Mouse (Mus musculus) gastrocnemius, adult 18-20 months (tissue): Measurements from ENCODE around the gene Tln2. TPM values are rescaled to one million over a fixed set of nuclear protein-coding genes. Genes with fewer than 3 reads are reported as not detected.

ENCODE experiments used
- DNase-seq: peaks from one replicate; pipeline ENCODE4 v3.0.0; 2021; ENCODE audit warnings: low spot score
- total RNA-seq, 2 experiments: library from RNA; stranded (reverse); gene quantifications; 2 replicates each; pipeline ENCODE4 v1.2.3; 2021

Tln2 gene
- total RNA-seq, 2 experiments from 2014 or later, result 62.3 to 75.9 TPM

DNA sequence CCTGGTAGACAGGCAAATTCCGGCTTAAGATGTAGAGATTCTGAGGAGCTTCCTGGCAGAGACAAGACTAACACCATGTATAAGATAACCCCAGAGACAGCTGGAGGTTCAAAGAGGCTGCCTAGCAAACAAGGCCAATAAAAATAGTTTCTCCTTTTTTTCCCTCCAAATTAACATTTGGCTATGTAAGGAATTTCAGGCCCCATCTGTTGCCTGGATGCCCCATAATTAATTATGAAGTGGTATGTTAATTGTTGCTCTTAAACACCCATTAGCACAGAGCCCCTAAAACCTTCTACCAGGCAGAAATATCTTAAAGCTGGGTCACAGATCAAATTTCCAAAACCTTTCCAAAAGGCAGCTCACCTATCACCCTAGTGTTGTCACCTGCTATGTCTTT is 77.7 kb downstream of the Tln2 start:
- no peak for DNase-seq

DNA sequence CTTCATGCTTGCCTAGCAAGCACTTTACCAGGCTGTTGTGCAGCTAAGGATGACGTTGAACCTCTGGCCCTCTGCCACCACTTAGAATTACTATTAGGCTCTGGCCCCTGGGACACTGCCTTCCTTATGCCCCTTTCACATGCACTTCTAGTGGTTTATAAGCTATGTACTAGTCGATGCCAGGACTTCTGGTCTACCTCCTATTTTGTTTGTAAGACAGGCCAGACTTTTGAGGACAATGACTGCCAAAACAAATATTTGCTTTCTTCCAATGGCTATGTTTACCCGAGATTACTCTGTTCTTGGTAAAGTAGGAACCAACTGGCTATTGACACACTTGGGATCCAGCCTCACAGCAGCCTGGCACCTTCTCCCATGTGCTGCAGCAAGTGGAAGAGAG is 82.1 kb downstream of the Tln2 start:
- DNase-seq, result no peak

DNA sequence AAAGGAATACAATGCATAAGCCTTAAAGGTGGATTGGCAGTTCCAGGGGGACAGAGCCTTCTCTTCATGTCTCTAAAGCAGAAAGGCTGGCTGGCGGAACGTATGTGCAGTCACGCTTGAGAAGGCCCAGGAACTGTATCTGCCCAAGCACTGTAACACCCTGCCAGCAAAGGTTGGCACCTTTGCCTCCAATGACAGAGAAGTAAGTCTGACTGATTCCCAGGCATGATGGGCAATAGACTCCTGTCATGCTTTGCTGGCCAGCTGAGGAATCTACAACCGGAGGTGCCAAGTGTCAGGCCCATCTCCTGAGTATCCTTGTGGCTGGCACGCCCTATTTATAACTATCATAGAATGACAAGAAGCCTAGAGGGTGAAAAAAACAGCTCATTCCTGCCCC is 83.3 kb downstream of the Tln2 start:
- peak; percentile 56 for DNase-seq

DNA sequence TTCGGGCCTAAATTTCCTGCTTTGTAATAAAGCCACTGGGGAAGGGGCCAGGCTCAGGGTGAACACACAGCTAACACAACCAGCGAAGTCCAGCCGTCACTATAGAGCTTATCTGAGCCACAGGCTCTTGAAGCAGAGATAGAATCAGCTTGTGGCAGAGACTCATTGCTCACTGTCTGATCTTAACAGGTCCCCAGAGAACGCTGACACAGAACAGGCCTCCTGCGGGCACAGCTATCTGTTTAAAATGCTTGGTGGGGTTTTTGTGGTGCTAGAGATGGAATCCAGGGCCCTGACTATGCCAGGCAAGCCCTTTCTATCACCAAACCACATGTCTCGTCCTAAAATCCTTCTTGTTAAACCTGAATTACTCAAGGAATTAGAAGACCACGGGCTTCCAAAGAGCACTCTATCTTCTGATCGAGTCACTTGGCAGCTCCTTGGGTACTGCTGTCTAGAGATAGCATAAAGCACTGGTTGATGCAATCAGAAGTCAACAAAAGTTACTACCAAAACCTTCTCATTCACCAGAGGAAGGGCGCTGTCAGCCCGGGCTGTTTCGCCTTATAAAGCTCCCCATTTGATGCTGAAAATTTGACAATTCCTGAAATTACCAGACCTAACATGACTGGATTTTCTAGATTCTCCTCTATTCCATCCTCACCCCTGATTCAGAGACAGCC is 95.9 kb downstream of the Tln2 start:
- no peak for DNase-seq

DNA sequence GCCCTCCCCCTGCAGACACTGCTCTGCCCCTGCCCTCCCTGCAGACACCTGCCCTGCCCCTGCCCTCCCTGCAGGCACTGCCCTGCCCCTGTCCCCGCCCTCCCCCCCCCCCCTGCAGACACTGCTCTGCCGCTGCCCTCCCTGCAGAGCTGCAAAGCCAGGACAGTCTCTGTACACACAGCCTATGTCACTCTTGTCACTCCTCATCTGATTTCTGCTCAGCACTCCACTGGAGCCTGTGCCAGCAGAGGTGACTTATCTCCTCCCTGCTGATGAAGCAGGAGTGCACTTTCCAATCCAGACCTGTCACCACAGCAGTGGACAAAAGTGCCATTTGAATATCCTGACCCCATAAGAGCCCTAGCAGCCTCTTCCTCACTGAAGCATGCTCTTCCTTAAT is 118.0 kb downstream of the Tln2 start:
- no peak for DNase-seq

DNA sequence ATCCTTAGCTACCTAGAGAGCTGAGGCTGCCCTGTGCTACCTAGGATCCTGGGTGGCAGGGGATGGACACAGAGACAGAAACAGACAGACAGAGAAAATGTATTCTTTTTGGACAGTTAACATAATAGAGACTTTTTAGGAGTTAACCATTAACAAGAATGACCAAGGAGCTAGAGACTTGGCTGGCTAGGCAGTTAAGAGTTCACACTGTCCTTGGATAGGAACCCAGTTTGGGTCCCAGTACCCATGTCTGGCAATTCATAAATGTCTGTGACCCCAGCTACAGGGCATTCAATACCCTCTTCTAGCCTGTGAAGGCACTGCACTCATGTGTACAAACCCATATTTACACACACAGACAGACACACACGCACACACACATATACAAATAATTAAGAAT is 122.0 kb downstream of the Tln2 start:
- DNase-seq, result no peak

DNA sequence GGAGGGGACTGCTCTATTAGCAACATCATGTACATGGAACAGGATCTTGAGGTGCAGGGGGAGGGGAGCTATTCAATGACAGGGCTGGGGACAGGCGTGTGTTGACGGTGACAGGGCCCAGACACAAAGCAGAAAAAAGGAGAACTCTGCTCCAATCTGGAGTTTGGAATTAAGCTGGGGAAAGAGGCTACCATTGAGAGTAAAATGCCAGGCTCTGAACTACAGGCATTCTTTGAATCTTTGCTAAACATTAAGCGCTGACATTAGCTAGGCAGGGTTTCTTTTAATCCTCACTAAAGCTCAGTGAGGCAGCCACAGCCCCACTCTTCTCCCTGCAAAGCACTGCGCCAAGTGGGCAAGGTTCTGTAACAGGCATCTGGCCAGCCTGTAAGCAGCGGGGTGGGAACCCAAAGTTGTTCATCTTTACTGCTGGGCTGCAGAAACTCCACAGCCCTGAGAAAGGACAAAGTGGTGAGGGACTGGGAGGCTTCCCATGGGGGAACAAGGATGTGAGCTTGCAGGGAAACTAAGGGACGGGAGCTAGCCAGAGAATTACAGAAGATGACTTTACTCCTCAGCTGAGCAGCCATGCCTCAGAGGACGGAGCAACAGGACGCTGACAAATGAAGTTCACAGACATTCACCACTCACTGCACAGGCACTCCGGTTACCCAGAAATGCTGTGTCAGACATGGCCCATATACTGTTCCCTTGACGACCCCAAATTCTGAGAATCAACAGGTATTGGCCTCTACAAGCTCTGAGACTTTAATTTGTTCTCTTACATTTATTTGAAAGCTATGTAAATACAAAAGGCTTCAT is 124.0 kb downstream of the Tln2 start:
- DNase-seq, result peak; percentile 35

DNA sequence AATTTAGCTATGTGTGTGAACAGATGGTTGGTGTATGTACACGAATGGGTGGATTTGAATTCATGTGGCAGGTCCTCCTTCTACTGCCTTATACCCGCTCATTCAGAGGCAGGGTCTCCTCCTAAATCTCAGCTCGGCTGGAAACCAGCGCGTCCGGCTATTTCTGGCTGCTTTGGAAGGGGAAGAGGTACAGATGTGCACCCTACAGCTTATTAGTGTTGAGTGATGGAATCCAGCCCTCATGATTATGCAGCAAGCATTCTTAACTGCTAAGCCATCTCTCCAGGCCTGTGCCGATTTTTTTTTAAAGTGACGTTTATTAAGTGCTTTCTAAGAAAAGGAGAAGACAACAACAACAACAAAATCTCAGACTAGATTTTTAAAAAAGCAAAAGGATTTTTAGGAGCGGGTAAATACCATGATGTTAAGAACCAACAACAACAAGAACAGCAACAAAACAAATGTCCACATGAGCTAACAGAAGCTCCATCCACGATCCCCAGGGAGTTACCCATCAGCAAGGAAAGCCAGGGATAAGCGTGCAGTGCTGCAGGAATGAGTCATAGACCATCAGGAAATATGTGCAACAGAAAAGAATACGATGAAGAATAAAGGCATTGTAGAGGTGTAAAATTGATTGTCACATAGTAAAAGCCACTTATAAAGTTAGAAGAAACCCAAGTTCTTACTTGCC is 130.2 kb downstream of the Tln2 start:
- DNase-seq, result no peak

DNA sequence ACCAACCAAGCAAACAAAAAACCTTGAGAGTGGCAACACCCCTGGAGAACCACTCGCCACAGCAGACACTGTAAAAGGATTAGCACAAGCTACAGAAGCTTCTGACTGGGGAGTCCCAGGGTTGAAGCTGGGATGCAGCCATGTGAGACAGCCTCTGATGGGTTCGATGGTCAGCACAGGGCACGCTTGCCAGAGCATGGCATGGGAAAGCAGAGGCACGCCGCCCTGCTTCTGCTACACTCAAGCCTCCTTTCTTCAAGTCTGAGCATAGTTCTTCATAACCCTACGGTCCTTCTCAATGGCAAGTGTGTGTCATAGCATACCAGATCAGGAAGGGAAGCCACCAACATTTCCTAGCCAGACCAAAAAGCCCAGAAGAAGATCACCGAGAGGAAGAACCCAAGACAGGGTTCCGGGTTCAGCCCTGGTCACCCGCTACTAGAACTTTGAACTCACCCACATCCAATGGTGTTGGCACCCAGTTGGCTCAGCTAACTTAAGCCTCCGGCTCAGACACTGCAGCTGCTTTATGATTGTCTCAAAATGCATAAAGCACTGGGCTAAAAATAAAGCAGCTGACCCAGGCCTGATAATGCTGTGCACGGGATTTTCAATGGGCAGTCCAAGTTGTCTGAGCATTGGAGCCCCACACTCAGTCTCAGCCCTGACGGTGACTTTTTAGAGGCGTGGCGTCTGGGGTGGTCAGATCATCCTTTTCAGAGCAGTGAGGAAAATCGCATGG is 131.0 kb downstream of the Tln2 start:
- no peak for DNase-seq

DNA sequence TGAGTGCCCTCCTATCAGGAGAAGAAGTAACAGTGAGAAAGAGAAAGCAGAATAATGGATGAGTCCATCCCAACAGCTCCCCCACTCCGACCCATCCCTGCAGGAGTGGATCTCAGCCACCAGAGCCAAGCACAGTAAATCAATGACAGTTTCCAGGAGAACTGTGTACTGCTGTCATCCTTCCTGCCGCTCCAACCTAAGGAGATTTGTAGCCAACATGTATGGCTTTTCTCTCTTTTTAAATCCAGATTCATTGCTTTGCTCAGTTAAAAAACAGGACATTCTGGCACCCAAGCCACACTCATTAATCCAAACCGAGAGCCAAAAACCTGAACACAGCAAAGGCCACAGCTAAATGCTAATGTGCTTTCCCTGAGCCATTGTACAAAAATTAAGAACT is 133.2 kb downstream of the Tln2 start:
- no peak for DNase-seq

DNA sequence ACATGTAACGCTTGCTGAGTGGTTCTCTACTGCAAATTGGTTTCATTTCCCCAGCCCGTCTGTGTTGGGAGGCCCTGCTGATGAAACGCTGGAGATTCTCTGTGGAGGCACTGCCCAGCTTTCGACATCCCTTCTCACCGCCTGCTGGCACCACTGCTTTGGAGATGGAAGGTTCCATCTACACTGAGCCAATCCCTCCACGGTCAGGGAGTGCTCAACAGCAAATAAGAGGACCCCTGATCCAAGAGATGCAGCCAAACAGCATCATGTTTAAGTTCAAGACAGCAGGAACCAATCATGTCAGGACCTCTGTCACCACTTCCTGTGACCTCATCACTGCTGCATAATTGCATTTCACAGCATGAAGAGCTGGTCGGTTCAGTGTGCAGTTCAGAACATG is 135.4 kb downstream of the Tln2 start:
- DNase-seq, result no peak

DNA sequence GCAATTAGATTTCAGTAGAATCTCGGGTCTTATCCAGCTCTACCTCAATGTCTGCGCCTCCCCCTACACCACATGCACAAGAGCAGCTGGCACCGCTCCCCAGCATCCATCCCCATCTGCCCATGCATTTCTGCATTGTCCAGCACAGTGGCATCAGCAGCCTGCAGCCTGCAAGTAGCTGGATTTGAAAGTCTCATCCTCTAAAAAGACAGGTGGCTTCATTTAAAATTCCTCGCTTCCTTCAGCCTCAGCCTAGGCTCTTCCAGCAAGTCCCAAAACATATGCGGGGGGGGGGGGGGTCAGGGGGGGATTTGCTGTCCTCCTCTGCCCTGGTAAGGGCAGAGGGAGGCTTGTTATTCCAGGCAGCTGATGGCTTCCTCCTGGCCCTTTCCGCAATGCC is 141.4 kb downstream of the Tln2 start:
- no peak for DNase-seq

DNA sequence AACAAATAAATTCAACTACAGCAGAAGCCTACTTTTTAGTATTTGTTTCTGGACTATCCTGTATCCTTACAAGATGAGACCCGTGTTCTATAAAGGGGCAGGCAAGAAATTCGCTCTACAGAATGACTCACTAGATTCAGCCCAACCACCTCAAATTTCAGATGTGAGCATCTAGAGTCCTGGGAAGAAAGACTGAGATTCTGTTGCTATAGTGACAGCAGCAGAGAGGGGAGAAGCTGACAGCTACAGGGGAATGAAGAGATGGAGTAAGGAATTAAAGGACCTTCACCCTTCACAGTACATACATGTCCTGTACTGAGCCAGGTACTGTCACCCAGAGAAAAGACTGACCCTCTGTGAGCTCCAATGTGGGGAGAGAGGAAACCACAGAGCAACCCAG is 148.8 kb downstream of the Tln2 start:
- no peak for DNase-seq

DNA sequence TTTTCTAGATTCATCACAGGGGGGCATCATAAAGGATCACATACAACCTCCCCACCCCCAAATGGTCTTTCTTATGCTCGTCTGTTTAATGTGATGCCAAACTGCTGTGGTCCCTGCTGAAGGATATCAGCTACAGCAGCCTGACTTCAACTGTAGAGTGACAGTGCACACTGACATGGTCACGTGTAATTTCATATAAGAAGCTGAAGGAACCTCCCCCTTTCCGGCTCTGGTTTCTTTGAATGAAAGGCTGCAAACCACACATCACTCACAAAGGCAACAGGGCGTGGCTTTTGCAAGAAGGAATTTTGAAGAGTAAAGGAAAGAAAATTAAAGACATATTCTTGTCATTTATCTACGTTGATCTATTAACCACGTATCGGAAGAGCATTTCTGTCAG is 154.8 kb downstream of the Tln2 start:
- no peak for DNase-seq

DNA sequence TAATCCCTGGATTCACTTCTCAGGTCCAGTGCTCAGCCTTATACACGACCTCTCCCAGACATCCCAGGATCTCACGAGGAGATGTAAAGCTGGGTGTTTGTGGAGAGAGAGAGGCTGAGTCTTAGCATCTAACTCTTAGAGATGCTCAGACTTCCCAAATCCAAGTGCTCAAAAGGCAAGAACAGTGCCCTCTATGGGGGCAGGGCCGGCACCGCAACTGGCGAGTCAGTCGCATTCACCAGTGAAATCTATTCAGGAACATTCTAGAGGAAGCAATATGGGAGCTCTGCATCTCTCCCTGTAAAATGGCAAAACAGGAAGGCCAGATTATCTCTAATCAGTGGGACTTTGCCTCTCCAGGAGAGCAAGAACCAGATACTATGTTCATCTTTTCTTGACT is 159.9 kb downstream of the Tln2 start:
- no peak for DNase-seq

DNA sequence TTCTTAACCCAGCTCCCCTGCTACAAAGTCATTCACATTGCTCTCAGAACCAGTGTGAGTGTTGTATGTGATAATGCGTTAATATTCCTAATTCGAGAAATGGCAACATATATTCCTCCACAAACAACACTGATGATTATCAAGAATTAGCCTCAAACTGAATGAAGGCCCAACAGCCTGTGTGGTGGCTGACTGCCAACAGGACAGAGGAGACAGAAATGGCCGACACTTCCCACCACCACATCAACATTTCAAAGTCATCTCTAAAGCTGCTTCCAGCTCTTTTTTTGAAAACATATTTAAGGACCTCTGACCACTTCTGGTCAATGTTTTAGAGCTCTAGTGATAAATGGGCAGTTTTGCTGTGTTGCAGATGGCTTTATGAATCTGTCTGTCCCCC is 161.7 kb downstream of the Tln2 start:
- DNase-seq, result no peak

DNA sequence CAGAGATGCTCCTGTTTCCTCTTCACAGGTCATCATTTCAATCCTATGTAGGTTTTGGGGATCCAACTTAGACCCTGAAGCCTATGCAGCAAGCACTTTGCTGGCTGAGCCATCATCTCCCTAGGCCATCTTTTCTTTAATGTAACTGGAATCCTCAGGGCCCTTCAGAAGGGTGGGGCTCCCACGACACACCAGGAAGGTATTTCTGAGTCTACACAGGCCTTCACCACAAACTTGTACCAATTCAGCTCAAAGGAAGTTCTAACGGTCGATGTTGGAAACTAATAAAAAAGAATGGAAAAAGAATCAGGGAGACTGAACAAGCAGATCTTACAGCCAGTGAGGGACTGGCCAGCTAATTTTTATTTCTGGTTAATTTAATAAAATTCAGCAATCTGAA is 163.1 kb downstream of the Tln2 start:
- no peak for DNase-seq

DNA sequence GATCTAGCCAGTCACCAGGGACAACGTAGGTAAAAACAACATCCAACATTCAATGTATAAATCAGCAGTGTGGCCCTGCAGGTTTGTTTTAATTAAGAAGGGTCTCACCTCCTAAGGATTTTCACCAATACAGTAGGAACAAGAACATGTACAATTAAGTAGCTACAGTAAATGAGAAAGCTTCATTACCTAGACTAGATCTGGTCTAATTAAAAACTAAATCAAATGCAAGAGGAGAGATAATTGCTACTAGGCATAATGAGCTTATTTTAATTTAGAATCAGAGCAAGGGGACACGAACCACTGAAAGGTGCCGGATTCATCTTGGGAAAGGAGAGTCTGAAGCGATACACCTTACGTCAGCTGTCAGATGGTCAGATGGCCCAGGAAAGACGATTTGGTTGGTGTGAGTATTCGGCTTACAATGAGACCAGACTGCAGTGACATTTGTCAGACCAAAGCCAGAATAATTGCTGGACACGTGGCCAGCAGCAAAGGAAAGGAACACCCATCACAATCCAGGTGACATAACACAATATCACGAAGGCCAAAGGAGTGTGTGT is 175.4 kb downstream of the Tln2 start:
- no peak for DNase-seq

DNA sequence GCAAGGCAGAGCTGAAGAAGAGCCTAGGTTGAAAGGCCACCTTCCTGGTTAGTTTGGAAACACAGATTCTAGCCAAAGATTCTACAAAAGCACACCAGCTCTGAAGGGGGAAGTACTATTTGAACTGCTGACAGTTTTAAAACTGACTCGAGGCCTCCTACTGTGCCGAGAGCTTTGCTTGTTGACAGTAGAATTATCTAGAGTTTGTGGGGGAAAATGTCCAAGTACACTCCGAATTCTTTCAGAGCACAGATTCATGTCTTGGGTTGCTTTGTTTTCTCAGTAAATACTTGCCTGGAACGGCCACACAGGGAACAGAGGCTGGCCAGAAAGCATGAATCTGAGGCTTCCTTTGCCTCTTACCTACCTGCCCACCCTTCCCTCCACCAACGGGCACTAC is 179.4 kb downstream of the Tln2 start:
- DNase-seq, result no peak

DNA sequence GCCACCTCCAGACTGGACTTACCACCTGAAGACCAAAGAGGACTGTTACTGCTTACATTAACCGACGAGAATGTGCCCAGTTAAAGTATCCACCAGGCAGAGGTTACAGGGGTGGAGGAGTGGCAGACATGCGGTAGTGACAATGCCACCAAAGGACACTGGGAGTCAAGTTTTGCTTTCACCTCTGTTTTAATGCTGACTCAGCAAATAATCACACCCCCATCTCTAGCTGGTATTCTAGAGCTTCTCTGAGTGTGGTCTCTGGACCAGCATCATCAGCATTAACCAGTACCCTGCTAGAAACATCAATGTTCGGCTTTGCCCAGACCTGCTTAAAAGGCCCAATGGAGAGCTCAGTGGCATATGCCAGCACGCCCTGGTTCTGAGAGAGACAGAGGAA is 180.7 kb downstream of the Tln2 start:
- no peak for DNase-seq

DNA sequence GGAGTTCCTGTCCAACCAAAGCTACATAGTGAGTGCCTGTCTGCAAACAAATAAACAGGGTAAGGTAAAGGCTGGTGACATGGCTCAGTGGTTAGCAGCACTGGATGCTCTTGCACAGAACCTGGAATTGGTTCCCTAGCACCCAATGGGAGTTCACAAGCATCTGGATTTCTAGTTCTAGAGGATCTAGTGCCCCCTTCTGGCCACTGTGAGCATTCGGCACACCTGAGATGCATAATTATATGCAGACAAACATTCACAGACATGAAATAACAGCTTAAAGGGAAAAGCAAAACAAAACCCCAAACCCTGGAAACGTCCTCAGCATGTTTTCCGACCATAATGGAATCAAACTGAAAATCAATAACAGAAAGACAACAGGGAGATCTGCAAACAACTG is 191.4 kb downstream of the Tln2 start:
- no peak for DNase-seq

DNA sequence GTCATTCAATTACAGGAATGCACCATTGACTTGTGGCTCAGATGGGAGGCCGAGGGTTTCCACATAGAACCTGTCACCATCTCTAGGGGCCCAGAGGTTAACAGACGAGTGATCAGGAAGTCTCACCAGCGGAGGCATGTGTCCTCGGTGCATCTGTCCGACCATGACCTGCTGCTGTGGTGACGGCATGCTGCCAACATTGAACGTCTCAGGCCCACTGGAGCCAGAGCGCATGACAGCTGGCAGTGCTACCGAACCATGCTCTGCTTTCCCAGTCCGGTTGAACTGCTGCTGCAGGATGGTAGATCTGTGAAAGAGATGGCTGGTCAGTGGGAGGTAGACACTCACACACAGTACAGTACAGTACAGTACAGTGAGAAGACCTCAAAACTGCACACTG is 197.0 kb downstream of the Tln2 start:
- no peak for DNase-seq
